8 mouse cellular contexts compared by ENCODE assay signal in the genomic region with DNA sequence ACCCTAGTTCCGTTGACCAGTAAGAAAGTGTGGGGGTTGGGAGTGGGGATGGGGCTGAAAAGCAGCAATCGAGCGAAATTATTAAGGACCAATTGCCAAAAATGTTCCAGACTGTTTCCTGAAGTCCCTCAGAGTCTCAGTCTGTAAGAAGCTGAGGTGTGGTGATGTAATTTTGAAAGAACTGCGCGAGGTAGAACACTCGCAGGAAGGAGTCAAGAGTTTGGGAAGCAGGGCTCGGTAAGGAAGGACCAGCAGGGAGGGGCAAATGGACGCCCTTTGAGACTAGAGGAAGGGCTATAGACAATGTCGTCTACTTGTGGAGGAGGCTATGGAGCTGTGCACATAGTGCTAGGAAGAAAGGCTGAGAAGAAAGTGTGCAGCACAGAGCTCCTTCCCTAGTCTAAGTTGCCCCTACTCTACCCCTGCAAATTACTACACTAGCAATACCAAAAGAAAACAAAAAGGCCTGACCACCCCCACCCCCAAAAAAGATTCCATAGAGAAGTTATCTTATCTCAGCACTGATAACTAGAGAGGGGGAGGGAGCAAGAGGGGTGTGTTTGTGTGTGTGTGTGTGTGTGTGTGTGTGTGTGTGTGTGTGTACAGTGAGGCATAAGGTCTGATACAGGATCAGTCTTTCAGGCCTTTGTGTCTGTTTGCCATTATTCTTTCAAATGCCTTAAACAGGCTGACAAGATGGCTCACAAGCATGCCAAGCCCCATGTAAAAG. TPM values are rescaled to one million over a fixed set of nuclear protein-coding genes. Genes with fewer than 3 reads are reported as not detected.
DNase-seq lines count a peak whose midpoint lies in the region; ATAC-seq and TF ChIP-seq lines count a peak whose summit lies in the region.

No protein-coding gene starts in this region.

- H3K27ac ChIP-seq in kidney, embryonic 14.5 days (ENCODE audit: low read depth, low read length) = peak overlapping the region; percentile 76; the same call in 1 of the 2 replicates
- H3K27ac ChIP-seq in kidney, adult 2 months (ENCODE audit: insufficient read depth, low read depth, low read length) = no peak overlapping the region
- H3K27ac ChIP-seq in embryonic facial prominence, embryonic 11.5 days (replicated peaks; ENCODE audit: low read depth, low read length) = no peak overlapping the region
- H3K27ac ChIP-seq in limb, embryonic 10.5 days = peak overlapping the region; percentile 88

- H3K4me2 ChIP-seq in kidney, embryonic 14.5 days (replicated peaks; ENCODE audit: low read depth, low read length) = peak overlapping the region; percentile 75
- H3K4me2 ChIP-seq in embryonic facial prominence, embryonic 11.5 days (ENCODE audit: low read depth, low read length) = peak overlapping the region; percentile 74

- H3K9ac ChIP-seq in kidney, embryonic 14.5 days (ENCODE audit: low read depth, low read length) = peak overlapping the region; percentile 56; the same call in 1 of the 2 replicates
- H3K9ac ChIP-seq in embryonic facial prominence, embryonic 11.5 days (replicated peaks; ENCODE audit: low read length) = peak overlapping the region; percentile 62

- no peaks in the 10 kb centered on the region for H3K36me3 ChIP-seq in kidney, embryonic 14.5 days (ENCODE audit: control insufficient read depth, insufficient read depth, low read length)
- H3K36me3 ChIP-seq in kidney, adult 2 months (ENCODE audit: control insufficient read depth, insufficient read depth, low read length) = no peaks in the 10 kb centered on the region
- no peaks in the 10 kb centered on the region for H3K36me3 ChIP-seq in embryonic facial prominence, embryonic 11.5 days (replicated peaks; ENCODE audit: control insufficient read depth, insufficient read depth, low read depth, low read length)
- peaks cover 31% of the 10 kb centered on the region for H3K36me3 ChIP-seq in limb, embryonic 10.5 days

- DNase-seq in kidney, adult 2 months = no peak
- DNase-seq in embryonic facial prominence, embryonic 11.5 days (ENCODE audit: low spot score) = no peak
- no peak for DNase-seq in limb, embryonic 10.5 days (ENCODE audit: low spot score)
- DNase-seq in neural tube, embryonic 10.5 days (ENCODE audit: extremely low spot score, low spot score) = peak; percentile 22
- no peak for DNase-seq in retina, embryonic 14.5 days (ENCODE audit: low spot score)
- DNase-seq in urinary bladder, postnatal 4 days (ENCODE audit: low spot score in 2 of 2) = no peak
- DNase-seq in urinary bladder, postnatal 25 days (ENCODE audit: low spot score) = no peak

- no peak for ATAC-seq in kidney, embryonic 14.5 days (ENCODE audit: low FRiP score, low TSS enrichment)
- no peak for ATAC-seq in embryonic facial prominence, embryonic 11.5 days (replicated peaks; ENCODE audit: insufficient number of reproducible peaks, low FRiP score, low TSS enrichment, low read depth)

- no peaks in the 10 kb centered on the region for H3K9me3 ChIP-seq in kidney, embryonic 14.5 days (ENCODE audit: control insufficient read depth, low read length)
- no peaks in the 10 kb centered on the region for H3K9me3 ChIP-seq in embryonic facial prominence, embryonic 11.5 days (replicated peaks; ENCODE audit: control insufficient read depth, low read length)
- no peaks in the 10 kb centered on the region for H3K9me3 ChIP-seq in limb, embryonic 10.5 days (replicated peaks)

- no peak for TF ChIP-seq POLR2A in kidney, adult 2 months (IDR thresholded peaks at IDR 0.05; ENCODE audit: low read depth, low read length)

- no peak for TF ChIP-seq CTCF in kidney, adult 2 months (conservative IDR thresholded peaks at IDR 0.05; ENCODE audit: insufficient read depth, insufficient read length, low read depth, low read length)

- H3K4me3 ChIP-seq in kidney, embryonic 14.5 days (ENCODE audit: low read length) = peak overlapping the region; percentile 54
- no peak overlapping the region for H3K4me3 ChIP-seq in kidney, adult 2 months (ENCODE audit: insufficient read depth, low read depth, low read length)
- H3K4me3 ChIP-seq in embryonic facial prominence, embryonic 11.5 days (ENCODE audit: low read depth, low read length) = no peak overlapping the region
- peak overlapping the region; percentile 61 for H3K4me3 ChIP-seq in limb, embryonic 10.5 days

- 21% methylated on average over 9 of the region's 9 CpGs for WGBS in kidney, embryonic 14.5 days
- WGBS in kidney, adult 2 months = 32% methylated on average over 9 of the region's 9 CpGs
- WGBS in embryonic facial prominence, embryonic 11.5 days = 30% methylated on average over 9 of the region's 9 CpGs
- WGBS in limb, embryonic 10.5 days = 32% methylated on average over 9 of the region's 9 CpGs

- H3K4me1 ChIP-seq in kidney, embryonic 14.5 days (ENCODE audit: control insufficient read depth, insufficient read depth, low read length) = peaks cover 13% of the 10 kb centered on the region; the same call in 1 of the 2 replicates
- H3K4me1 ChIP-seq in kidney, adult 2 months (ENCODE audit: control insufficient read depth, insufficient read depth, low read length) = peaks cover 6% of the 10 kb centered on the region; the same call in 1 of the 2 replicates
- no peaks in the 10 kb centered on the region; the same call in 1 of the 2 replicates for H3K4me1 ChIP-seq in embryonic facial prominence, embryonic 11.5 days (ENCODE audit: control insufficient read depth, insufficient read depth, low read length)
- H3K4me1 ChIP-seq in limb, embryonic 10.5 days = peaks cover 77% of the 10 kb centered on the region

- H3K27me3 ChIP-seq in kidney, embryonic 14.5 days (ENCODE audit: control insufficient read depth, insufficient read depth, low read length) = no peaks in the 10 kb centered on the region
- H3K27me3 ChIP-seq in kidney, adult 2 months (replicated peaks; ENCODE audit: control insufficient read depth, insufficient read depth, low read length) = no peaks in the 10 kb centered on the region
- no peaks in the 10 kb centered on the region for H3K27me3 ChIP-seq in embryonic facial prominence, embryonic 11.5 days (ENCODE audit: control insufficient read depth, insufficient read depth, low read length)
- no peaks in the 10 kb centered on the region for H3K27me3 ChIP-seq in limb, embryonic 10.5 days (ENCODE audit: low read depth, poor library complexity, severe bottlenecking)

RNA-seq across cellular contexts. Expression of a gene that starts 22.5 kb away (rescaled TPM):
- 76.9 and 99.8 TPM in 2 replicates for polyA plus RNA-seq in kidney, embryonic 14.5 days (2014; fragmentation: Nextera tagmentation; extraction: Ambion mirVana)
- 250 and 263 TPM in 2 replicates for polyA plus RNA-seq in kidney, adult 2 months (2012; rRNA removed)
- 97.6 and 100.0 TPM in 2 replicates for polyA plus RNA-seq in embryonic facial prominence, embryonic 11.5 days (2014; fragmentation: Nextera tagmentation; extraction: Ambion mirVana)
- 156 and 181 TPM in 2 replicates for polyA plus RNA-seq in limb, embryonic 10.5 days (2016; fragmentation: Nextera tagmentation; extraction: Ambion mirVana)

RNA-seq across cellular contexts. Expression of a gene that starts 33.7 kb away (rescaled TPM):
- 1.3 and 1.9 TPM in 2 replicates for polyA plus RNA-seq in kidney, embryonic 14.5 days (2014; fragmentation: Nextera tagmentation; extraction: Ambion mirVana)
- polyA plus RNA-seq in kidney, adult 2 months (2012; rRNA removed) = 0.76 and 0.89 TPM in 2 replicates
- 3.5 and 3.7 TPM in 2 replicates for polyA plus RNA-seq in embryonic facial prominence, embryonic 11.5 days (2014; fragmentation: Nextera tagmentation; extraction: Ambion mirVana)
- polyA plus RNA-seq in limb, embryonic 10.5 days (2016; fragmentation: Nextera tagmentation; extraction: Ambion mirVana) = 12.3 and 13.5 TPM in 2 replicates

Comparison
In these comparisons a context has a peak if more than half of its experiments do, and no peak if none do; other contexts are left out.
1. H3K27ac ChIP-seq: peak in kidney, embryonic 14.5 days (single experiment) and limb, embryonic 10.5 days (single experiment); none in kidney, adult 2 months (single experiment) and embryonic facial prominence, embryonic 11.5 days (single experiment).
2. H3K4me3 ChIP-seq: peak in kidney, embryonic 14.5 days (single experiment) and limb, embryonic 10.5 days (single experiment); none in kidney, adult 2 months (single experiment) and embryonic facial prominence, embryonic 11.5 days (single experiment).